Mouse (Mus musculus) spleen, adult 12 weeks (tissue): ENCODE results near the gene Fsd2.
A peak's percentile ranks its signal among the peaks of the same experiment; 100 is the strongest.

ENCODE experiments used
- DNase-seq: peaks from one replicate; pipeline ENCODE4 v3.0.0; 2022; ENCODE audit warnings: low spot score

Fsd2 gene

GRCm38 (mm10) chr7:81571941-81572441 lies 5.2 kb upstream of the Fsd2 start:
- DNase-seq, result no peak

DNA sequence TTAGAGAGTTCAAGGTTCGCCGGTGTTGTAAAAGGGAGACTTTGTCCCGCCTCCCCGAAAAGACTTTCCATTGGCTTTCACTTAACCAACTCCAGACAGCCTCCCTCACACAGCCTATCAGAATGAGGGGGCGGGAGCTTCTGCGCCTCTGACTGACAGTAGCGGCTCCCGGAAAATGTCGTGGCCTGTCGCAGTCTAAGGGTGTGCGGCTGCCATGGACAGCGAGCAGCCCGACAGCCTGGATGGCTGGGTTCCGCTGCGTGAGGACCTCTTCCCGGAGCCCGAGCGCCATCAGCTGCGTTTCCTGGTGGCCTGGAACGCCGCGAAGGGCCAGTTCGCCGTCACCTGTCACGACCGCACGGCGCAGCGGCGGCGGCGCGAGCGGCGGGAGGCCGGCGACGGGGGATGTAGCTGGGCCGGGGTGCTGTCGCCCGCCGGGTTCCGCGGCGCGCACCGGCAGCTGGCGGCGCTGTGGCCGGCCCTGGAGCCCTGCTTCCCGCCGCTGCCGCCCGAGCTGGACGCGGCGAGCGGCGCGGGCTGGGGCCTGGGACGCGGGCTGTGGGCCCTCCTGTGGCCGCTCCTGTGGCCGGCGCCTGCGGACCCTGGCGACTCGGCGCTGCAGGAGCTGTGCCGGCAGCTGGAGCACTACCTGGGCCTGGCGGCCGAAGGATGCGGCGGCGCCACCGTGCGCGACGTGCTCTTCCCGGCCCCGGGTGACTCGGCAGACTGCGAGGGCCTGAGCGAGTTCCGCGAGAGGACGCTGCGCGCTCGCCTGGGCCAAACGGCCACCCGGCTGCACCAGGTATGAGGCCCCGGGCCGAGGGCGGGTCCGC lies 4.6 kb upstream of the Fsd2 start, which contains the start of gene Whamm:
TSS of gene Whamm (plus strand) at position 159 of the 833 bp plus-strand sequence.
- DNase-seq, result peak; percentile 85

- DNase-seq, result no peak
These were observed 4.0 kb upstream of the Fsd2 start for GRCm38 (mm10) chr7:81570752-81571107.

- DNase-seq, result no peak
These were observed 3.5 kb upstream of the Fsd2 start for GRCm38 (mm10) chr7:81570271-81570670.

GRCm38 (mm10) chr7:81569851-81570250 lies 3.1 kb upstream of the Fsd2 start:
- DNase-seq, result no peak

DNA sequence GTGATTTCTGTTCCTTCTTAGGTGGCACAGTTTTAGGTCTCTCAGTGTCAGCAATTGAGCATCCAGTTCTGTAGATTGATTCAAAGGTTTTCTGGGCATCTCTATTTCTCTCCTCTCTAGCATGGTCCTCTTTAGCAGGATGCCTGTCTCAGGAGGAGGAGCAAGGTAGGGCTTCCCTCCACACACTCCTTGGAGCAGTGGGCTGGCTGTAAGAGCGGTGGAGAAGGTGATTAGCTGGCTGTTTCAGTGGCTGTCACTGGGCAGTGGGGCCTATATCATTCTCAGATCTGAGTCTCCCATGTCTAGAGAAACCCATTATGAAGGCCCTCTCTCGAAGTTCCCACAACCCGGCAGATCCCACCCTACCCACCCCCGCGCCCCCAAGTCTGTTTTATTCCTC lies 652 bp upstream of the Fsd2 start:
- DNase-seq, result no peak

DNA sequence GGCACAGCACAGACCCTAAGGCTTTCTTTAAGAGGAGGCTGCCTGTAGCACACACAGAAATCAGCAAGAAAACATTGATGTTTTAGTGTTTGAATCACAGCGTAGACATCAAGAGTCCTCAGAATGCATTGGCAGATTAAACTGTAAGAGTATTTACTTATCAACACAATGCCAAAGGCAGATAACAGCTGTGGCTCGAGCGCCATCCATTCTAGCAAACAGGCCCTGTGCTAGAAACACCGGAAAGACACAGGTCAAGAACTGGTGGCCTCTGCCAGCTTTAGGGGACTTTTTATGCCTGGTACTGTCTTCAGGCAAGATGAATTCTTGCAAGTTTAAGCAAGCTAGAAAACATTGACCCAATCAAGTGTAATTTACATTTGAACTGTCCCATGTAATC lies 412 bp downstream of the Fsd2 start:
- DNase-seq, result no peak

GRCm38 (mm10) chr7:81565381-81566055 lies 1.2 kb downstream of the Fsd2 start:
- no peak for DNase-seq

- no peak for DNase-seq
These were observed 2.0 kb downstream of the Fsd2 start for GRCm38 (mm10) chr7:81564766-81565165.

GRCm38 (mm10) chr7:81563506-81564015 lies 3.2 kb downstream of the Fsd2 start:
- DNase-seq, result no peak

GRCm38 (mm10) chr7:81561211-81561610 lies 5.5 kb downstream of the Fsd2 start:
- DNase-seq, result no peak

- DNase-seq, result no peak
These were observed 6.4 kb downstream of the Fsd2 start for GRCm38 (mm10) chr7:81560101-81561049.

DNA sequence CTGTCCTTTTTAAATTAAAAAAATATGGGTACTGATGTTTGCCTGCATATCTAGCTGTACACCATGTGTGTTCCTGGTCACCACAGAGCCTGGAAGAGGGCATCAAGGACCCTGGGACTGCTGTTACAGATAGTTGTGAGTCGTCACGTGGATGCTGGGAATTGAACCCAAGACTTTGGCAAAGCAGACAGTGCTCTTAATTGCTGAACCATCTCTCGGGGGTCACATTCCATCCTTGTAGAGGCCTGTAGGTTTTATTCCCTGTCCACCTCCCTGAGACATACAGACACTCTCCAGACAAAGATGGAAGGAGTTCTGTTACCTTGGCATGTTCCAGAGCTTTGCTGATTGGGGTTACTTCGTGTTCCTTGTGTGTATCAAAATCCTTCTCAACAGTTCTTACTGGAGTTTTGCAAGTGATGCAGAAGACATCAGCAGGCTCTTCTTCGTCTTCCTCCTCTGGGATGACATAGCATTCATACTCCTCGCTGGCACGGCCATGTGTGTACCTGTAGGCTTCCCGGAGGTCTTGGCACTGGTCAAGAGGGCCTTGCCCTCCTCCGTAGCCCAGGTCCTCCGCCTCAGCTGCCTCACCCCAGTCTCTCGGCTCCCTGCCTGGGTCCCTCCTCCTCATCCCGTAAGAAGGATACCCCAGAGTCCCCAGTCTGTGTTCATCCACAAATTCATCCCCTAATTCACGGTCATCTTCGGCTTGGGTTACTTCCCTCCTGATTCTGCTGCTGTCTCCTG lies 7.3 kb downstream of the Fsd2 start:
- DNase-seq, result no peak

DNA sequence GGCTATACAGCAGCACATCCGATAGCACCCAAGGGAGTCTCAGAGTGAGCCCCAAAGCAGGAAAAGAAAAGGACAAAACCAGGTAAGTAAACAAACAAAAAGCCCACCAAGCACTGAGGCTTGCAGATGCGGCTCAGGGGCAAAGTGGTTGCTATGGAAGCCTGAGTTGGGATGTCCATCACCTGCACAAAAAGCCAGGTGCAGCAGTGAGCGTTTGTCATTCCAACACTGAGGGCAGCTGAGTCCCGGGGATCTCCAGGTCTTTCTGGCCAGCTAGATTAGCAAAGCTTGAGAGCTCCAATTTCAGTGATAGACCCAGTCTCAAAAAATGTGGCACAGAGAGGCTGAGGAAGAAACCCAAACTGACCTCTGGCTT lies 8.8 kb downstream of the Fsd2 start:
- no peak for DNase-seq

DNA sequence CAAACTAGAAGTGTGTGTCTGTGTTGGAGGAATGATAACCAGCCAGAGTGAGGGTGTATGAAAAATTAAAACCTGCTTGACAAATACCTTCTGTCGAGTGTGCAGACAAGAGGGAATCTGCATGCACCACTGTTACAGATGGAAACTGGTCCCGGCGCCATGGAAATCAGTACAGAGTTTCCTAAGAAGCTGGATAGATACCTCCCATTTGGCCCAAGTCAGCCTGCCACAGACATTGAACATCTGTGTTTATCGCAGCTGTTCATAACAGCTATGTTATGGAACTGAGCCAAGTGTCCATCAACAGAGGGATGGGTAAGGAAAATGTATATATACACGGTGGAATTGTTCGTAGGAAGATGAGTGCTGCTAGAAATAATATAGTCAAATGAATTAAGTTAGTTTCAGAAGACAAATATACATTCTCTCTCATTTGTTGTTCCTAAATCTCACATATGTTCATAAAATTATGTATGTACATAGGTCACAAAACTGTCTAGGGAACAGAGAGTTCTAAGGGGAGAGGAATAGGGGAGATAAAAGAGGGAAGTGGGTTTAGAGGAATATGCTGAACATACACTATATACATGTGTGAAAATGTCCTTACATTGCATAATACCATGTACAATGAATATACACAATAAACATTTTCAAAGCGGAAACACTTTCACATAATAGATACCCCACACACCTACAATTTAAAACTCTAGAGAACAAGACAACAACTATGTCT lies 9.3 kb downstream of the Fsd2 start:
- no peak for DNase-seq

DNA sequence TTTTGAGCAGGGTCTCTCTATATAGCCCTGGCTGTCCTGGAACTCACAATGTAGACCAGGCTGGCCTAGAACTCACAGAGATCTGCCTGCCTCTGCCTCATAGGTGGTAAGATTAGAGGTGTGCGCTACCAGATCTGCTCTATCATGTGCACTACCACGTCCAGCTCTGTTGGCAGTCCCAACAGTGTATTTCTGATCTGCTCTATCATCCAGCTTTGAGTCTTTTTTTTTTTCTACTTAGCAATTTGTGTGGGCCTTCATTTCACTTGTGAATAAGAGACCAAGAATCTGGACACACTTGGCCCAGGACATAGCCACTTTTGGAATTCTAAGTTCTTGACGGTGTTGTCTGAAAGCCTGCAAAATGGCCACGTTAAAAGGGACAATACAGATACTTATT lies 9.9 kb downstream of the Fsd2 start:
- DNase-seq, result no peak

- DNase-seq, result peak; percentile 49
These were observed 12.4 kb downstream of the Fsd2 start for GRCm38 (mm10) chr7:81554369-81554768.

GRCm38 (mm10) chr7:81553589-81553988 lies 13.2 kb downstream of the Fsd2 start:
- no peak for DNase-seq

DNA sequence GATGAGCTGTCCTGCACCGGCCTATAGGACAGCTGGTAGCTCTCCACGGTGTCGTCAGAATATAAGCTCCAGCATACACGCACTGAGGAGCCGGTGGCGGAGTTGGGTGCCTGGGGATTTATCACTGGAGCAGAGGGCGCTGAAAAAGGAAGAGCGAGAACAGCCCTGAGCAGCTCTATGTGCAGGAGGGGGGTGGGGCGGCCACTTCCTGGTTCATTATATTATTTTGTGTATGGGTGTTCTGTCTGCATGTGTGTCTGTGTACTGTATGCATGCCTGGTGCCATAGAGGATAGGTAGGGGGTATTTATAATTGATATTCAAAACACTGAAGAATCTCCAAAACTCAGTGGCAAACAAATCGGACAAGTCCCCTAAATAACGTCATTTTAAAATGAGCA lies 17.9 kb downstream of the Fsd2 start:
- no peak for DNase-seq

DNA sequence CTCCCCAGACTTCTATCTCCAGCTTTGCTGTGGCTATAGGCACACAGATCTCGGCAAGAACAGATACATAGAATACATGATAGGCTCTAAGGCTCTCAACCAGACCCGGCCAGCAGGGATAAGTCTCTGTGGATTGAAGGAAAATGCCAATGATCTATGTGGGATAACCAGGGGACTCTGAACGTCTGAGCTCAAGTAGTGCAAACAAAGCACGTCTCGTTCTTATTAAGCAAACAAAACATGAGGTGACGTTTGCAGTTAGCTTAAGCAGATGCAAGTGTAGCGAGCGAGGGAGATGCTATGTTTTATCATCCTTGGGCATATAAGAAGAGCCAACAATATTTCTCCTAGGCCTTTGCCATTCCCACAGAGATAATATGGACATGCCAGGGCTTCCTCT lies 23.8 kb downstream of the Fsd2 start:
- no peak for DNase-seq
